Mouse (Mus musculus): ENCODE results near the gene Prdm16.

GRCm38 (mm10) chr4:154634001-154634400 lies 2.7 kb downstream of the Prdm16 start:
- no peak for TF ChIP-seq CTCF (IDR thresholded peaks at IDR 0.05; ENCODE audit: extremely low read depth, insufficient read depth, insufficient read length, insufficient replicate concordance)
- no peak for TF ChIP-seq POLR2A (IDR thresholded peaks at IDR 0.05; ENCODE audit: low read depth, low read length)
